Mouse (Mus musculus) CH12.LX (cell line): ENCODE measurements around the gene Slc7a15.

Experiments used
- CHD2 ChIP-seq: IDR thresholded peaks from 2 replicates; pipeline ENCODE4 v1.6.1; 2011; ENCODE audit warnings: low read length, improper control_type of control experiment
- CTCF ChIP-seq, 2 experiments: IDR thresholded peaks in 1 of 2; conservative IDR thresholded peaks in 1 of 2; 2 replicates each; pipeline ENCODE4 v1.5.1; 2011 to 2012; ENCODE audit warnings: low read depth in 2 of 2, low read length in 2 of 2, improper control_type of control experiment in 1 of 2, inconsistent platforms in 1 of 2, mild to moderate bottlenecking in 1 of 2, moderate library complexity in 1 of 2
- EP300 ChIP-seq: IDR thresholded peaks from 2 replicates; pipeline ENCODE4 v1.6.1; 2011; ENCODE audit warnings: low read length, improper control_type of control experiment
- HCFC1 ChIP-seq: IDR thresholded peaks from 2 replicates; pipeline ENCODE4 v1.6.1; 2012; ENCODE audit warnings: low read depth, mild to moderate bottlenecking, inconsistent platforms, low read length, improper control_type of control experiment
- MYC ChIP-seq: IDR thresholded peaks from 2 replicates; pipeline ENCODE4 v1.6.1; 2011; ENCODE audit warnings: low read depth, mild to moderate bottlenecking, improper control_type of control experiment, low read length
- NELFE ChIP-seq: IDR thresholded peaks from 2 replicates; pipeline ENCODE4 v1.6.1; 2011; ENCODE audit warnings: low read depth, low read length, improper control_type of control experiment
- POLR2A ChIP-seq: IDR thresholded peaks from 2 replicates; pipeline ENCODE4 v1.6.1; 2011; ENCODE audit warnings: low read depth, mild to moderate bottlenecking, improper control_type of control experiment, low read length
- USF1 ChIP-seq: IDR thresholded peaks from 2 replicates; pipeline ENCODE4 v1.6.1; 2014; ENCODE audit warnings: low read depth, mild to moderate bottlenecking, inconsistent platforms, low read length, improper control_type of control experiment
- ZNF384 ChIP-seq: IDR thresholded peaks from 2 replicates; pipeline ENCODE4 v1.6.1; 2012; ENCODE audit warnings: low read depth, low read length, improper control_type of control experiment, inconsistent platforms

GRCm38 (mm10) chr12:8521375-8522047, 77.4 kb downstream of the Slc7a15 start:
- no peak for TF ChIP-seq CTCF (conservative IDR thresholded peaks at IDR 0.05 in 1 of 2, IDR thresholded peaks at IDR 0.05 in 1 of 2; ENCODE audit: low read depth in 2 of 2, low read length in 2 of 2)
- peak; percentile 44; the same call in 1 of the 2 replicates for TF ChIP-seq EP300
- TF ChIP-seq NELFE, result 0 out of 2 replicates have a peak, but pooled peaks have one; percentile 14
- peak; percentile 32; the same call in 1 of the 2 replicates for TF ChIP-seq POLR2A
- peak; percentile 57 for TF ChIP-seq HCFC1
- no peak for TF ChIP-seq MYC
- no peak for TF ChIP-seq ZNF384
- no peak for TF ChIP-seq USF1
- TF ChIP-seq CHD2, result peak; percentile 56
